Mouse (Mus musculus) ovary, postnatal 36 days (tissue): ENCODE measurements around the gene Apol9b.
"Not testable (repeated sequence)": the region's sequence is repeated elsewhere in the genome, so short reads cannot be mapped to it uniquely, and the experiment has no call there.

Source experiments
- DNase-seq: peaks from one replicate; pipeline ENCODE4 v3.0.0; 2022; ENCODE audit warnings: low spot score, mixed read lengths

The Apol9b gene

GRCm38 (mm10) chr15:77728739-77729138, at the start of gene Apol9b:
Gene Apol9b (plus strand): TSS chr15:77729039.
- DNase-seq = not testable (repeated sequence)

DNA sequence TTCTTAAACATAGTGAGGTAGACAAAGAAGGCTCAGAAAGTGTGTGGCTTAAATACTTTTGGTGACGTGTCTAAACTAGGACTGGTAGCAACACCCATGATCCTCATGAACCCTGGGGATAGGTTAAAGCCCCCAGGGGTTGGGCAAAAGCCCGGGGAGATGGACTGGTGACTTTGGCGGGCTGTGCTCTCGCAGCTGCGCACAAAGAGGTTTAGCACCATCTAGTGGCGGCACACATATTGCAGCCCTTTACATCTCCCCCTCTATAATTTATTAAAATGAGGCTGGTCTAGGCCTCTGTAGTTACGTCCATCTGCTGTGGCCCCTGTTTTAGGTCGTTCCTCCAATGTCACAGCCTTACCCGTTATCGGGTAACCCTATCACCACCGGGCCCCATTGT, 44.9 kb upstream of the Apol9b start:
- DNase-seq = peak; percentile 17

DNA sequence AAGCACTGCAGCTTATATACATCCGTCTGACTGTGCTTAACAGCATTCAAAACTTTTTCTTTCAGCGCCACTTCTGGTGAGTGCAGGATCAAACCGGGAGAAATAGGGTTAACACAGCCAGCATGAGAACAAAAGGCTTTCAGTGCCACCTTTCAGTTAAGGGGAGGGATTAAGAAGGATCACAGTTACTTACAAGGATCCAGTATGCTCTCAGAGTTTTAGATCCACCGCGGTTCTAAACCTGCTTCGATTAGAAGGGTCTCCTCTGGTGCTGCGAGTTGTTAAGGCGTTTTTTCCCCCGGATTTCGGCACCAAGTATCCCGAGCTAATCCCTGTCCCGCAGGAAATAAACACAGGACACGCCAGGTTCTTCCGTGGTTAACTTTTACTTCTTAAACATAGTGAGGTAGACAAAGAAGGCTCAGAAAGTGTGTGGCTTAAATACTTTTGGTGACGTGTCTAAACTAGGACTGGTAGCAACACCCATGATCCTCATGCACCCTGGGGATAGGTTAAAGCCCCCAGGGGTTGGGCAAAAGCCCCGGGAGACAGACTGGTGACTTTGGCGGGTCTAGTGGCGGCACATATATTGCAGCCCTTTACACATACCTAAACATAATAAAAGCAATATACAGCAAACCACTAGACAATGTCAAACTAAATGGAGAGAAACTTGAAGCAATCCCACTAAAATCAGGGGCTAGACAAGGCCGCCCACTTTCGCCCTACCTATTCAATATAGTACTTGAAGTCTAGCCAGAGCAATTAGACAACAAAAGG, 37.1 kb upstream of the Apol9b start:
- not testable (repeated sequence) for DNase-seq

DNA sequence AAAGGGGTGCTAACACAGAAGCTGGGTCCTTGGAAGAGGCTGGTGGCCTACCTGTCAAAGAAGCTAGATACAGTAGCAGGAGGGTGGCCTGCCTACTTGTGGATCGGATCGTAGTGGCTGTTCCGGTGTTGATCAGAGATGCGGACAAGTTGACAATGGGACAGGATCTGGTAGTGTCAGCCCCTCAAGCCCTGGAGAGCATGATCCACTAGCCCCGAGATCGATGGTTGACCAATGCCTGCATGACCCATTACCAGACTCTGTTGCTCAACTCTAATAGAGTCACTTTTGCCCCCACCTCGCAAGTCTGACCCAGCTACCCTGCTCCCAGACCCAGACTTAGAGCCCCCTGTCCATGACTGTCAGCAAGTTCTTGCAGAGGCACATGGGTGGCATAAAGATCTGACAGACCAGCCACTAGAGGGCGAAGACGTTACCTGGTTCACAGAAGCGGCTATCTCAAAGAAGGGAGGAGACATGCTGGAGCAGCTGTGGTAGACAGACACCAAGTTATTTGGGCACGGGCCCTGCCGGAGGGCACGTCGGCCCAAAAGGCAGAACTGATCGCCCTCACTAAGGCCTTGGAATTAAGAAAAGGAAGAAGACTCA, 34.0 kb upstream of the Apol9b start:
- DNase-seq = peak; percentile 16

GRCm38 (mm10) chr15:77698656-77699055, 30.2 kb upstream of the Apol9b start, which contains the start of gene Apol7e:
Gene Apol7e (plus strand): TSS chr15:77698857.
- not testable (repeated sequence) for DNase-seq

DNA sequence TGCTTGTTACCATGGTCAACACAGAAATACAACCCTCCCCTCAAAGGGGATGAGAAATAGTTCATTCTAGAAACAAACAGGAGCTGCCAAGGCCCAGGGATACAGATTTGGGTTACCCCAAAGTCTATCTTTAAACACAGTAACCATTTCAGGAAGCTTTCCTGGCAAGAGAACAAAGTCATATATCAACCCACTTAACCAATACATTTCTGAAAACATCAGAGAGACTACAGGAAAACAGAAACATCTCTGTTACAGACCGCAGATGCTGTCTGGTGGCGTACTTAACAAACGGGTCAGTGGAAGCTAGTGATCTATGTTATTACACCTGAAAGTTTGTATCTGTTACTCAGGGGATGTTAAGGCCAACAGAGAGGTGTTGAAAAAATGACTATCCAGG, 23.5 kb upstream of the Apol9b start:
- DNase-seq = not testable (repeated sequence)

DNA sequence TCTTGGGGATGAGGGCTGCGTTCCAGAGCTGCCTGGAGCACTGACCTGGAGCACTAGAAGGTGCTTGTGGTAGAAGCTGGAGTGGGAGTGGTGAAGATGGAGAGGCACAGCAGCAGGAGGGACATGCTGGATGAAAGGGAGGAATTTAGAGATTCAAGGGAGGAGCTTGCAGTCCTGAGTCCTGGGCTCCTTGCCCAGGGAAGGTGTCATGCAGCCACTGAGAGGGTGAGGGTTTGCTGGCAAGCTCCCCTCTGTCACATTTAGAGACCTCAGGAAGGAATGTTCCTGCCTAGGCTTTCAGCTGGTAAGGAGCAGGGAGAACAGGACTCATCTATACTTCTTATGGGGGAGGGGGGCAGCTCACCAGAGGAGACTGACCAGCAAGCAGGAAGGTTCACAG, 19.9 kb upstream of the Apol9b start:
- not testable (repeated sequence) for DNase-seq

DNA sequence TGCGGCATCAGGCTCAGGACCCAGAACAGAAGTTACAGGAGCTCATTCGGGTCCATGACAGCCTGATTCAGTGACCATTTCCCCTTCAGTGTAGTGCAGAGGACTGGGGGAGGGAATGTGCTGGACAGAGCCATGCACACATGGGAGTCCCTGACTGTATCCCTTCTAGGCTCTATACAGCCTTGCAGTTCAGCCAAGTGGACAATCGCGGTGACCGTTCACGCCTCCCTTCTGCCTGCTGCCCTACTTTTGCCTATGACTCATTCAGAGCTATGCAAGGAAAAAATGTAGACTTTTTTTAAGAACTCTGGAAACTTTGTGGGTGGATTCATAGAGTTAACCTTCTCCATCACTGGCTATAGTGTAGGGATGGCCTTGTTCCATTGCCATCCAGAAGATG, 10.6 kb upstream of the Apol9b start:
- not testable (repeated sequence) for DNase-seq

DNA sequence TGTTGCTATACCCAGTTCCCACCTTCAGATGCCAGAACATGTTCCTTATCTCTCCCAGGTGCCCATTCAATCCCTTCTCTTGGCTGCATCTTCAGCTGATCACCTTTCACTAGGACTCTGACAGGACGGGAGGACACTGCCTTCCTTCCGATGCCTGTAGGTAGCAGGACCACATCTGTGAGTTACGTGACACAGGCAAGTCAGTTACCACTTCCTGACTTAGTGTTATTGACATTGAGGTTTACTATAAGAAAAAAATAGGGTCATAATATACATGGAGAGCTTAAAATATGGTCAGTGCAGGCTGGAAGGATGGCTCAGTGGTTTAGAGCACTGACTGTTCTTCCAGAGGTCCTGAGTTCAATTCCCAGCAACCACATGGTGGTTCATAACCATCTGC, 7.3 kb upstream of the Apol9b start:
- DNase-seq = not testable (repeated sequence)

GRCm38 (mm10) chr15:77724208-77724911, 4.5 kb upstream of the Apol9b start:
- not testable (repeated sequence) for DNase-seq

DNA sequence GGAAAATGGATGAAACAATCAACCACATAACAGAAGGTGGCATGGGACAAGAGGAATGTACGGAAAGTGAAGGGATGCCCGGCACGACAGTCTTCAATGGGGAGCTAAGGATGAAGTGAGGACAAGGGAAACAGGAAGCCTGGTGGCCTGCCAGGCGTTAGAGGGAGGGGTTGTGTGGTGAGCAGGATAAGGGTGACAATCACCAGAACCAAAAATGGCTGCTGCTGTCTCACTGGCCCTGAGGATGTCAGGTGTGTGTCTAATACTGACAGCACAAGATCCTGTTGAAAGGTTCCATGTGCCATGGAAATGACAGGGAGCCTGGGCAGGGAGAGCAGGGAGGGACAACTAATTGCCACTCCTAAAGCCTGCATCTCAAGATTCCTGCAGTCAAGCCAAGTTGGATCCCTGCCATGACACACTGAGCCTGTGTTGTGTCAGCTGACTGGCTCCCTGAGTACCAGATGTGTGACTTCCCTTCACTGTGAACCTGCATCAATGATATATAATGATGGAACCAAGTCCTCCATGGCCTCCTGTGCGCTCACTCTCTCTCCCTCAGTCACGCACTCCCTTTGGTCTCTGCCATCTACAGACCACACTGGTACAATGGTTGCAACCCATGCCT, 3.3 kb upstream of the Apol9b start:
- DNase-seq = not testable (repeated sequence)

GRCm38 (mm10) chr15:77727139-77727538, 1.7 kb upstream of the Apol9b start:
- DNase-seq = not testable (repeated sequence)

GRCm38 (mm10) chr15:77727745-77728144, 1.1 kb upstream of the Apol9b start:
- not testable (repeated sequence) for DNase-seq

GRCm38 (mm10) chr15:77731605-77732004, 2.8 kb downstream of the Apol9b start:
- DNase-seq = no peak

- DNase-seq = not testable (repeated sequence)
Measured at GRCm38 (mm10) chr15:77732851-77733250, 4.0 kb downstream of the Apol9b start.

- not testable (repeated sequence) for DNase-seq
Measured at GRCm38 (mm10) chr15:77733380-77733779, 4.5 kb downstream of the Apol9b start.

GRCm38 (mm10) chr15:77733903-77734302, 5.1 kb downstream of the Apol9b start:
- DNase-seq = not testable (repeated sequence)

- DNase-seq = no peak
Measured at GRCm38 (mm10) chr15:77740511-77741297, 11.9 kb downstream of the Apol9b start.

DNA sequence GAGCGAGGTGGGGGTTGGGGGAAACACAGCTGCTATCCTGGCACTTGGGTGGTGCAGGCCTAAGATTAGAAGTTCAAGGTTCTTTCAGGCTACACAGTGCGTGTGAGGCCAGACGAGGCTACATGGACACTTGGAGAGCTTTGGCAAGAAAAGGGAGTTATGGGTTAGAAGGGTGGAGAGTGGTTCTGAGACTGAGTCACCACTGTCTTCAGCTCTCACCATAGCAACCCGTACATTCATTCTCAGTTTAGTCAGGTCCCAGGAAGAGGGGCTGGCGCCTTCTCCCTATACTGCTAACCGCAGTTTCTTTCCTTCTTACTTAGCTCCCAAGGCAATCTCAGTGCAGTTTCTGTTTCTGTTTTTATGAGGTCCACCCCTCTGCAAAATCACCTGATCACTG, 12.7 kb downstream of the Apol9b start:
- not testable (repeated sequence) for DNase-seq

- no peak for DNase-seq
Measured at GRCm38 (mm10) chr15:77744632-77745031, 15.8 kb downstream of the Apol9b start.

DNA sequence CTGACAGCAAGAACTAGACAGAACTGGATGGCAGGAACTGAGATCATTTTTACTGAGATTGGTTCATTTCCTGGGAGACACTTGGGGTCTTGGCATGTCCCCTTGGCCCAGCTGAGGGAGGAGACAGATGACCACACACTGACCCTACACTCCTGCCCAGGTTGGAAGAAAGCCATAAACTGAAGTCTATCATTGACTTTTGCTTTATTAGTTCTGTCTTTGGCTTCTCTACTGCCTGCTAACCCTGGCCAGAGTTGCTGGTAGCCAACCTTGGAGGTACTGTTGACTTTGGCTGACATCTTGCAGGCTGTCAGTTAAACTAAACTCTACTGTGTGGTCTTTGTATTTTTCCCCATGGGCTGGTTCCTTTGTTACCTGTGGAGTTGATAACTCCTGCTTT, 16.2 kb downstream of the Apol9b start:
- DNase-seq = no peak
